Mouse (Mus musculus) layer of hippocampus, adult 2 months (tissue): ENCODE results near the gene Kif22. TPM values are rescaled to one million over a fixed set of nuclear protein-coding genes. Genes with fewer than 3 reads are reported as not detected.

ENCODE experiments used
- DNase-seq, 2 experiments: peaks; one replicate each; pipeline ENCODE4 v3.0.0; 2022; ENCODE audit warnings: low spot score in 2 of 2
- H3K27ac ChIP-seq: fragments of 200-600 bp; 2 replicates; pipeline ENCODE4 v1.8.1; 2022
- H3K4me3 ChIP-seq: fragments of 200-600 bp; 2 replicates; pipeline ENCODE4 v1.8.1; 2022; ENCODE audit warnings: mild to moderate bottlenecking
- CTCF ChIP-seq: fragments of 200-600 bp; conservative IDR thresholded peaks from 2 replicates; pipeline ENCODE4 v1.8.1; 2022; ENCODE audit warnings: antibody characterized with exemption, mild to moderate bottlenecking, moderate library complexity
- microRNA-seq, 2 experiments: library from miRNA; unstranded; fragments of <30 nt; microRNA quantifications; one replicate each; pipeline ENCODE4 v1.2.0; 2021
- total RNA-seq, 2 experiments: library from RNA; stranded (reverse); gene quantifications; 2 replicates each; pipeline ENCODE4 v1.2.3; 2021

Kif22 gene
- total RNA-seq, 2 experiments from 2014 or later = 4.1 to 9.9 TPM

- no peak overlapping the region for H3K4me3 ChIP-seq
- no peak for TF ChIP-seq CTCF
- no peak for DNase-seq
- no peak overlapping the region for H3K27ac ChIP-seq
Measured at GRCm38 (mm10) chr7:126983113-126983512, 59.2 kb downstream of the Kif22 start.

- H3K27ac ChIP-seq = no peak overlapping the region
- no peak for TF ChIP-seq CTCF
- no peak for DNase-seq
- H3K4me3 ChIP-seq = no peak overlapping the region
Measured at GRCm38 (mm10) chr7:126982054-126982453, 60.2 kb downstream of the Kif22 start.

DNA sequence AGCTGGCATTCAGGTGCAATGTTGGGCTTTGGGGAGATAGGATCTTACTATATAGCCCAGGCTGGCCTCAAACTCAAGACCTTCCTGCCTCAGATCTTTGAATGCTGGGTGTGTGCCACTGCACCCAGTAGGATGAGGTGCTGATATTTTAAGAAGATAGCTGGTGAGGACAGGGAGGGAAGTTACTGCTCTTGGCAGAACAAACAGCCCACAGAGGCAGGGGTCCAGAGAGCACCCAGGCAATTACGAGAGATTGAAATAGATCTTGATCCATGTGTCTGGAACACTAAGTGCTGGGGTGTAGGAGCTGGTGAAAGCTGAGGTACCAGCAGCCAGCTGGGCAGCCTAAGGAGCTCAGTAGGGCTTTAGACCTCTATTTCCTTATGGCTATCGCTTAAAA is 60.7 kb downstream of the Kif22 start:
- DNase-seq = no peak
- H3K27ac ChIP-seq = no peak overlapping the region
- H3K4me3 ChIP-seq = no peak overlapping the region
- no peak for TF ChIP-seq CTCF

DNA sequence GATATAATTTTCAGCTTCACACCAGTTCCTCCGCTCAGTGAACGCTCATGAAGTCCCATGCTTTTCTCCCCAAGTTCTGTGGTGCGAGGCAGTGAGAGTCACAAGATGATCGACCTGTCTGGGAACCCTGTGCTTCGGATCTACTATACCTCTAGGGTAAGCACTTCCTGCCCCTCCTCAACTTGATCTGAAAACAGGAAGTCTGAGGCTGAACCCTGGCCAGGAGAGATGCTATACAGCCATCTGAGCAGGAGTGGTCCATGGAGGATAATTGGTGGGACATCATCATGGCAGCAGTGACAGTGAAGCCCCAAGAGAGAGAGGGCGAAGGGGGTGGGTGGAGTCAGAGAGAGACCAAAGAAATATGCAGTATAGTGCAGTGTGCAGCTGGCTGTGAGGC is 63.4 kb downstream of the Kif22 start:
- Histone ChIP-seq H3K27ac (no peak overlapping the region), H3K4me3 (no peak overlapping the region)
- DNase-seq = no peak
- no peak for TF ChIP-seq CTCF

Small RNAs within 50 kb of the gene (microRNA-seq; reads per million reads assigned to microRNA genes)
- 0 reads per million in 2 experiments for gene Gm44343

Other genes with a start within 250 kb of the Kif22 start
- 10 to 100 TPM; 50.2 to 54.9 TPM for gene Ppp4c, start 250.0 kb downstream of the Kif22 start, total RNA-seq
- gene Fam57b, start 244.8 kb downstream of the Kif22 start, total RNA-seq = 10 to 100 TPM; 73.8 to 74.7 TPM
- not detected for gene 4930451I11Rik, start 210.8 kb downstream of the Kif22 start, total RNA-seq
- 10 to 100 TPM; 19.2 to 20.5 TPM for gene Doc2a, start 195.1 kb downstream of the Kif22 start, total RNA-seq
- gene Hirip3, start 180.5 kb downstream of the Kif22 start, total RNA-seq = 10 to 100 TPM; 32.2 to 38.5 TPM
- gene Ino80e, start 180.1 kb downstream of the Kif22 start, total RNA-seq = 10 to 100 TPM; 49.2 to 49.4 TPM
- 100 to 1,000 TPM; 154 to 163 TPM for gene Taok2, start 157.8 kb downstream of the Kif22 start, total RNA-seq
- 10 to 100 TPM; 21.4 to 23.3 TPM for gene Tmem219, start 119.6 kb downstream of the Kif22 start, total RNA-seq
- 100 to 1,000 TPM; 164 to 166 TPM for gene Kctd13, start 113.6 kb downstream of the Kif22 start, total RNA-seq
- gene Asphd1, start 92.9 kb downstream of the Kif22 start, total RNA-seq = 10 to 100 TPM; 31.7 to 36.1 TPM
- gene Sez6l2, start 91.9 kb downstream of the Kif22 start, total RNA-seq = 100 to 1,000 TPM; 439 to 458 TPM
- gene Cdipt, start 66.6 kb downstream of the Kif22 start, total RNA-seq = 100 to 1,000 TPM; 155 to 167 TPM
- not detected for gene Cdiptos, start 66.4 kb downstream of the Kif22 start, total RNA-seq
- 10 to 100 TPM in 1 of 2 experiments, 1 to 10 TPM in 1; 8.0 to 10.1 TPM for gene Mvp, start 27.9 kb downstream of the Kif22 start, total RNA-seq
- gene Pagr1b, start 26.0 kb downstream of the Kif22 start, total RNA-seq = under 1 TPM in 1 of 2 experiments, not detected in 1; 0.90 TPM
- 10 to 100 TPM; 17.4 to 43.4 TPM for gene Pagr1a, start 25.1 kb downstream of the Kif22 start, total RNA-seq
- gene Gm42742, start 21.4 kb downstream of the Kif22 start, total RNA-seq = 10 to 100 TPM; 53.6 to 62.4 TPM
- gene Prrt2, start 21.3 kb downstream of the Kif22 start, total RNA-seq = 100 to 1,000 TPM; 243 to 275 TPM
- 100 to 1,000 TPM; 242 to 258 TPM for gene Maz, start 15.4 kb downstream of the Kif22 start, total RNA-seq
- gene Zg16, start 44.9 kb upstream of the Kif22 start, total RNA-seq = not detected
- 1 to 10 TPM; 1.0 to 2.0 TPM for gene AI467606, start 48.9 kb upstream of the Kif22 start, total RNA-seq
- not detected for gene Qprt, start 79.8 kb upstream of the Kif22 start, total RNA-seq
- under 1 TPM; 0.64 to 0.72 TPM for gene Spn, start 95.4 kb upstream of the Kif22 start, total RNA-seq
- gene Cd2bp2, start 153.6 kb upstream of the Kif22 start, total RNA-seq = 10 to 100 TPM; 88.4 to 97.0 TPM
- 100 to 1,000 TPM; 102 to 120 TPM for gene Tbc1d10b, start 166.0 kb upstream of the Kif22 start, total RNA-seq
- gene Mylpf, start 166.4 kb upstream of the Kif22 start, total RNA-seq = 1 to 10 TPM; 1.3 to 1.9 TPM
- 10 to 100 TPM; 18.6 to 21.7 TPM for gene Zfp553, start 190.6 kb upstream of the Kif22 start, total RNA-seq
- gene Sept1, start 190.7 kb upstream of the Kif22 start, total RNA-seq = 1 to 10 TPM; 5.0 to 6.3 TPM
- gene Zfp771, start 201.8 kb upstream of the Kif22 start, total RNA-seq = 10 to 100 TPM; 68.3 to 69.2 TPM
- 10 to 100 TPM; 18.3 to 23.8 TPM for gene Dctpp1, start 218.2 kb upstream of the Kif22 start, total RNA-seq
- gene Sephs2, start 231.6 kb upstream of the Kif22 start, total RNA-seq = 10 to 100 TPM; 40.0 to 46.7 TPM